Mouse (Mus musculus) mouse trophoblast stem cell (cell line): ENCODE data around the gene Bmyc.
"Not testable (repeated sequence)": the region's sequence is repeated elsewhere in the genome, so short reads cannot be mapped to it uniquely, and the experiment has no call there.

ENCODE experiments used
- in situ Hi-C, 2 experiments: fragments of 300-500 bp; cut with MseI, MboI; formaldehyde crosslinking; loops; 2 replicates in 1 of 2; 3 replicates in 1 of 2; pipeline ENCODE4 v1.15.1; 2025

The Bmyc gene

GRCm38 (mm10) chr2:25706643-25707481 lies at the start of gene Bmyc:
Gene Bmyc (plus strand): TSS chr2:25706739.
- in situ Hi-C loops, result no loop called here

GRCm38 (mm10) chr2:25657246-25657645 lies 49.3 kb upstream of the Bmyc start:
- in situ Hi-C loops, result no loop called here

GRCm38 (mm10) chr2:25657652-25658051 lies 48.9 kb upstream of the Bmyc start, which contains the start of gene Lcn5:
Gene Lcn5 (plus strand): TSS chr2:25657952.
- in situ Hi-C loops, result no loop called here

GRCm38 (mm10) chr2:25660279-25660678 lies 46.3 kb upstream of the Bmyc start:
- in situ Hi-C loops, result no loop called here

- in situ Hi-C loops, result no loop called here
These were observed 45.1 kb upstream of the Bmyc start for GRCm38 (mm10) chr2:25661245-25661970.

GRCm38 (mm10) chr2:25663511-25663910 lies 43.0 kb upstream of the Bmyc start:
- in situ Hi-C loops, result no loop called here

GRCm38 (mm10) chr2:25664125-25664524 lies 42.4 kb upstream of the Bmyc start:
- in situ Hi-C loops, result no loop called here

- in situ Hi-C loops, result no loop called here
These were observed 40.0 kb upstream of the Bmyc start for GRCm38 (mm10) chr2:25666516-25666915.

- in situ Hi-C loops, result no loop called here
These were observed 30.1 kb upstream of the Bmyc start, which contains the start of gene Lcn6 for GRCm38 (mm10) chr2:25676486-25676885. Gene Lcn6 (plus strand): TSS chr2:25676786.

- in situ Hi-C loops, result no loop called here
These were observed 27.0 kb upstream of the Bmyc start for GRCm38 (mm10) chr2:25679559-25679958.

GRCm38 (mm10) chr2:25682426-25682825 lies 24.1 kb upstream of the Bmyc start, which contains the start of gene Lcn10:
Gene Lcn10 (plus strand): TSS chr2:25682726.
- in situ Hi-C loops, result no loop called here

- in situ Hi-C loops, result no loop called here
These were observed 19.6 kb upstream of the Bmyc start for GRCm38 (mm10) chr2:25686941-25687340.

GRCm38 (mm10) chr2:25694605-25695004 lies 11.9 kb upstream of the Bmyc start:
- in situ Hi-C loops, result no loop called here

- in situ Hi-C loops, result no loop called here
These were observed 9.6 kb upstream of the Bmyc start for GRCm38 (mm10) chr2:25696951-25697350.

GRCm38 (mm10) chr2:25698696-25699095 lies 7.8 kb upstream of the Bmyc start:
- in situ Hi-C loops, result no loop called here

GRCm38 (mm10) chr2:25699743-25700142 lies 6.8 kb upstream of the Bmyc start, which contains the start of gene Obp2a:
Gene Obp2a (plus strand): TSS chr2:25700043.
- in situ Hi-C loops, result not testable (repeated sequence)

- in situ Hi-C loops, result no loop called here
These were observed 5.5 kb upstream of the Bmyc start for GRCm38 (mm10) chr2:25701001-25701400.

- in situ Hi-C loops, result no loop called here
These were observed 2.8 kb upstream of the Bmyc start for GRCm38 (mm10) chr2:25703706-25704105.

GRCm38 (mm10) chr2:25708121-25708520 lies 1.6 kb downstream of the Bmyc start:
- in situ Hi-C loops, result no loop called here

- in situ Hi-C loops, result not testable (repeated sequence)
These were observed 2.5 kb downstream of the Bmyc start for GRCm38 (mm10) chr2:25709056-25709455.

GRCm38 (mm10) chr2:25709791-25710190 lies 3.3 kb downstream of the Bmyc start:
- in situ Hi-C loops, result not testable (repeated sequence)

GRCm38 (mm10) chr2:25711641-25712040 lies 5.1 kb downstream of the Bmyc start:
- in situ Hi-C loops, result not testable (repeated sequence)

- in situ Hi-C loops, result no loop called here
These were observed 10.7 kb downstream of the Bmyc start for GRCm38 (mm10) chr2:25717222-25717621.
